8 mouse cellular contexts compared by ENCODE assay signal in the genomic region with DNA sequence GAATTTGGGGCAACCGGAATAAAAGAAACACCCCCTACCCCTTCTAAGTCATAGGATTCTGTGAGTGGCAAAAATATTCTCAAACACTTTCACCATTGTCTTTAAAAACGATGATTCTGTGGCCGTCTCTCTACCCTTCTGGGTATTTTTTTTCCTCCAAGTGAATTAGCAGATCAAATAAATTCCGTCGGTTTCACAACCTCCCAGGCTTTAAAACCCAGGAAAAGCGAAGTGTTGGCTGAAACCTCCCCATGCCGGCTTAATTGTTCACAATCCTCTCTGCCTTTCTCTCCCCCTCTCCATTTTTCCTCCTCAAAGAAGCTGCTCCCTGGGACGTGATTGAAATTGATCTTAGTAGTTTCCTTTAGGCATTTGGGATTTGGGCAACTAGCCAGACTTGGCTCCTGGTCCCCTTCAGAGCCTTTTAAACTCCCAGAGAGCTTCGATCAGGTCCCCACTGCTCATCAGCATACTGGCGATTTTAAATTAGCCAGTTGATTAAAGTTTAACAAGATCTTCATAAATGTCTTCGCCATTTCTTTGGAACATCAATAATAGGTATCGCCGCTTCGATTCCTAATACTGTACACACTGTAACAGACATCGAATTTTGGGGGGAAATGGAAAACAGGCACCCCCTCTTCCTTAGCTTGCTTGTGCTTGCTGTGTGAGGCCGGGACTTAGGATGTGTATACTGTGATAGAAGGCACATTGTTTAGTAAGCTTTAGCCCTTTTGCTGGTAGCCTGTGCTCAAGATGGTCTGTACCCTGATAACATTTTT. TPM values are rescaled to one million over a fixed set of nuclear protein-coding genes. Genes with fewer than 3 reads are reported as not detected.
DNase-seq lines count a peak whose midpoint lies in the region; ATAC-seq and TF ChIP-seq lines count a peak whose summit lies in the region.

No protein-coding gene starts in this region.

- peaks cover 22% of the 10 kb centered on the region for H3K36me3 ChIP-seq in intestine, embryonic 16.5 days (ENCODE audit: control insufficient read depth, insufficient read depth, low read length)
- H3K36me3 ChIP-seq in lung, embryonic 14.5 days (ENCODE audit: insufficient read depth) = peaks cover 33% of the 10 kb centered on the region

- peak overlapping the region; percentile 91 for H3K4me3 ChIP-seq in bone marrow macrophage, adult 2 months (ENCODE audit: insufficient read depth, low read length)
- peak overlapping the region; percentile 82 for H3K4me3 ChIP-seq in intestine, embryonic 16.5 days (ENCODE audit: low read length)
- H3K4me3 ChIP-seq in lung, embryonic 14.5 days (ENCODE audit: low read depth, low read length) = peak overlapping the region; percentile 56

- peak; percentile 43 to 58 for DNase-seq in layer of hippocampus, postnatal 10 days (ENCODE audit: low spot score in 2 of 2)
- DNase-seq in layer of hippocampus, postnatal 25 days (ENCODE audit: extremely low spot score in 1 of 2, low spot score in 1 of 2) = no peak
- peak; percentile 30 for DNase-seq in gastrocnemius, postnatal 10 days
- peak; percentile 81 for DNase-seq in lung, embryonic 14.5 days
- DNase-seq in right cerebral cortex, postnatal 25 days = peak; percentile 38
- no peak for DNase-seq in frontal cortex, postnatal 14 days (ENCODE audit: low spot score in 2 of 2)

- no peaks in the 10 kb centered on the region for H3K9me3 ChIP-seq in intestine, embryonic 16.5 days (ENCODE audit: control insufficient read depth, low read length)
- H3K9me3 ChIP-seq in lung, embryonic 14.5 days (ENCODE audit: low read depth, low read length) = no peaks in the 10 kb centered on the region

- 2% methylated on average over 16 of the region's 16 CpGs for WGBS in intestine, embryonic 16.5 days
- WGBS in lung, embryonic 14.5 days = 3% methylated on average over 16 of the region's 16 CpGs

- no peak for TF ChIP-seq CTCF in bone marrow macrophage, adult 2 months (IDR thresholded peaks at IDR 0.05; ENCODE audit: low read depth, low read length)
- TF ChIP-seq CTCF in lung, embryonic 14.5 days (IDR thresholded peaks at IDR 0.05; ENCODE audit: low read depth) = no peak

- no peak for ATAC-seq in intestine, embryonic 16.5 days
- ATAC-seq in lung, embryonic 14.5 days (ENCODE audit: insufficient read depth) = no peak

- peak overlapping the region; percentile 86 for H3K9ac ChIP-seq in intestine, embryonic 16.5 days (ENCODE audit: low read depth, low read length)
- peak overlapping the region; percentile 85 for H3K9ac ChIP-seq in lung, embryonic 14.5 days

- no peaks in the 10 kb centered on the region for H3K27me3 ChIP-seq in intestine, embryonic 16.5 days (replicated peaks; ENCODE audit: control insufficient read depth, insufficient read depth, low read length)
- H3K27me3 ChIP-seq in lung, embryonic 14.5 days (ENCODE audit: insufficient read depth, low read length) = no peaks in the 10 kb centered on the region

- peaks cover 35% of the 10 kb centered on the region for H3K4me1 ChIP-seq in bone marrow macrophage, adult 2 months (ENCODE audit: control insufficient read depth, insufficient read depth, low read length)
- peaks cover 27% of the 10 kb centered on the region for H3K4me1 ChIP-seq in intestine, embryonic 16.5 days (ENCODE audit: control insufficient read depth, insufficient read depth, low read length)
- peaks cover 9% of the 10 kb centered on the region; the same call in 1 of the 2 replicates for H3K4me1 ChIP-seq in lung, embryonic 14.5 days (ENCODE audit: insufficient read depth)

- TF ChIP-seq POLR2A in bone marrow macrophage, adult 2 months (IDR thresholded peaks at IDR 0.05; ENCODE audit: borderline replicate concordance, low read depth, low read length) = no peak

- H3K4me2 ChIP-seq in intestine, embryonic 16.5 days (ENCODE audit: low read depth, low read length) = peak overlapping the region; percentile 55
- peak overlapping the region; percentile 69 for H3K4me2 ChIP-seq in lung, embryonic 14.5 days

- peak overlapping the region; percentile 99 for H3K27ac ChIP-seq in bone marrow macrophage, adult 2 months (ENCODE audit: insufficient read depth, low read depth, low read length)
- H3K27ac ChIP-seq in intestine, embryonic 16.5 days (ENCODE audit: low read length) = peak overlapping the region; percentile 98
- peak overlapping the region; percentile 96 for H3K27ac ChIP-seq in lung, embryonic 14.5 days (ENCODE audit: low read depth)

RNA-seq across cellular contexts. Expression of gene Klf6, which starts 1.5 kb away (rescaled TPM):
- 10 to 100 TPM; 40.9 to 45.4 TPM for total RNA-seq in layer of hippocampus, postnatal 10 days (2021)
- 10 to 100 TPM; 28.4 to 30.7 TPM for total RNA-seq in layer of hippocampus, postnatal 25 days (2021)
- 174 TPM in 2 replicates for polyA plus RNA-seq in bone marrow macrophage, adult 2 months (2012; ENCODE audit: insufficient read depth, insufficient read length, missing spikeins)
- total RNA-seq in gastrocnemius, postnatal 10 days (2021) = 10 to 100 TPM; 33.5 to 36.5 TPM
- 66.9 and 71.5 TPM in 2 replicates for polyA plus RNA-seq in intestine, embryonic 16.5 days (2015; fragmentation: Nextera tagmentation; extraction: Ambion mirVana)
- polyA plus RNA-seq in lung, embryonic 14.5 days (2014; fragmentation: Nextera tagmentation; extraction: Ambion mirVana) = 57.2 and 59.6 TPM in 2 replicates

Comparison
In these comparisons a context has a peak if more than half of its experiments do, and no peak if none do; other contexts are left out.
1. DNase-seq: peak in layer of hippocampus, postnatal 10 days (2 of 2), gastrocnemius, postnatal 10 days (single experiment), lung, embryonic 14.5 days (single experiment) and right cerebral cortex, postnatal 25 days (single experiment); none in layer of hippocampus, postnatal 25 days (0 of 2) and frontal cortex, postnatal 14 days (0 of 2).
2. Peak in every context shown above with its lines, with median percentiles within 50 percentile points of each other: H3K27ac ChIP-seq and H3K4me3 ChIP-seq.